20 mouse cellular contexts compared by ENCODE assay signal in genomic region chr7:49210721-49211120, GRCm38 (mm10).
DNase-seq lines count a peak whose midpoint lies in the region; ATAC-seq and TF ChIP-seq lines count a peak whose summit lies in the region.
"Had no signal": no experiment of that assay in that cellular context is flagged by ENCODE, and none has a peak within 500 bp of the region (broad histone marks: within the 10 kb centered on the region; RNA-seq: fewer than 3 reads in every experiment).

No protein-coding gene starts in this region.

- no peak for TF ChIP-seq CTCF in layer of hippocampus, adult 2 months (conservative IDR thresholded peaks at IDR 0.05)

- no peaks in the 10 kb centered on the region for H3K27me3 ChIP-seq in heart, embryonic 15.5 days
- no peaks in the 10 kb centered on the region for H3K27me3 ChIP-seq in hindbrain, embryonic 12.5 days
- H3K27me3 ChIP-seq: liver, embryonic 13.5 days had no signal

- peak overlapping the region; percentile 33; the same call in 1 of the 2 replicates for H3K27ac ChIP-seq in heart, embryonic 15.5 days
- peak overlapping the region; percentile 64 for H3K27ac ChIP-seq in layer of hippocampus, adult 2 months
- H3K27ac ChIP-seq in hindbrain, embryonic 12.5 days: no peak overlapping the region
- H3K27ac ChIP-seq: liver, embryonic 13.5 days had no signal

- DNase-seq in adrenal gland, adult (ENCODE audit: inconsistent age in 2 of 2, low spot score in 1 of 2): peak; percentile 18 to 48
- DNase-seq in adrenal gland, postnatal 14 days: no peak
- no peak for DNase-seq in heart, postnatal 4 days
- no peak for DNase-seq in layer of hippocampus, adult 2 months (ENCODE audit: low spot score in 2 of 2)
- DNase-seq in layer of hippocampus, adult 18-20 months (ENCODE audit: low spot score in 2 of 2): no peak
- DNase-seq in kidney, postnatal 36 days: peak; percentile 40 to 53
- DNase-seq: cerebellum, adult 2 months; cerebellum, postnatal 36 days; layer of hippocampus, adult 9-11 months; liver, embryonic 13.5 days; lung, embryonic 14.5 days; lung, postnatal 4 days; retina, postnatal 1 day; right cerebral cortex, postnatal 4 days had no signal

- H3K4me2 ChIP-seq in heart, embryonic 15.5 days: no peak overlapping the region
- H3K4me2 ChIP-seq in hindbrain, embryonic 12.5 days (replicated peaks): no peak overlapping the region
- H3K4me2 ChIP-seq: liver, embryonic 13.5 days; lung, embryonic 14.5 days had no signal

- H3K9ac ChIP-seq in heart, embryonic 15.5 days: no peak overlapping the region
- H3K9ac ChIP-seq in hindbrain, embryonic 12.5 days: no peak overlapping the region
- H3K9ac ChIP-seq: liver, embryonic 13.5 days; lung, embryonic 14.5 days had no signal

- WGBS in heart, embryonic 15.5 days: 78% methylated on average over 8 of the region's 8 CpGs
- WGBS in hindbrain, embryonic 12.5 days: 89% methylated on average over 8 of the region's 8 CpGs

- H3K9me3 ChIP-seq in heart, embryonic 15.5 days (replicated peaks): no peaks in the 10 kb centered on the region
- no peaks in the 10 kb centered on the region for H3K9me3 ChIP-seq in hindbrain, embryonic 12.5 days (replicated peaks)
- H3K9me3 ChIP-seq: embryonic facial prominence, embryonic 10.5 days; liver, embryonic 13.5 days; midbrain, embryonic 10.5 days had no signal

- H3K36me3 ChIP-seq in heart, embryonic 15.5 days: no peaks in the 10 kb centered on the region
- H3K36me3 ChIP-seq in hindbrain, embryonic 12.5 days: no peaks in the 10 kb centered on the region
- H3K36me3 ChIP-seq: embryonic facial prominence, embryonic 10.5 days; liver, embryonic 13.5 days; midbrain, embryonic 10.5 days had no signal

- ATAC-seq in heart, embryonic 15.5 days (replicated peaks; ENCODE audit: insufficient number of reproducible peaks, insufficient read depth, low FRiP score, low read depth): no peak
- ATAC-seq in hindbrain, embryonic 12.5 days (ENCODE audit: low FRiP score): no peak
- ATAC-seq: hindbrain, postnatal 0 days; intestine, postnatal 0 days had no signal

- H3K4me3 ChIP-seq in heart, embryonic 15.5 days: no peak overlapping the region
- H3K4me3 ChIP-seq in layer of hippocampus, adult 2 months: no peak overlapping the region
- H3K4me3 ChIP-seq in hindbrain, embryonic 12.5 days: no peak overlapping the region
- H3K4me3 ChIP-seq: embryonic facial prominence, embryonic 10.5 days; liver, embryonic 13.5 days; midbrain, embryonic 10.5 days had no signal

- peaks cover 13% of the 10 kb centered on the region for H3K4me1 ChIP-seq in heart, embryonic 15.5 days (replicated peaks)
- peaks cover 14% of the 10 kb centered on the region for H3K4me1 ChIP-seq in hindbrain, embryonic 12.5 days
- H3K4me1 ChIP-seq: liver, embryonic 13.5 days had no signal

Comparison
In these comparisons a context has a peak if more than half of its experiments do, and no peak if none do; other contexts are left out.
1. DNase-seq: peak in adrenal gland, adult (2 of 2) and kidney, postnatal 36 days (2 of 2); none in adrenal gland, postnatal 14 days (single experiment), heart, postnatal 4 days (single experiment), layer of hippocampus, adult 2 months (0 of 2) and layer of hippocampus, adult 18-20 months (0 of 2).